Mouse (Mus musculus): ENCODE results near the gene Pygo1. TPM values are rescaled to one million over a fixed set of nuclear protein-coding genes. Genes with fewer than 3 reads are reported as not detected.
A peak's percentile ranks its signal among the peaks of the same experiment; 100 is the strongest.

Gene Pygo1
- polyA plus RNA-seq, 1 experiment from 2014 or later, result 0.08 TPM

- ATAC-seq (ENCODE audit: low read depth), result no peak
- no peaks in the 10 kb centered on the region for H3K27me3 ChIP-seq (ENCODE audit: control insufficient read depth, insufficient read depth, low read depth, low read length)
- no peak overlapping the region for H3K9ac ChIP-seq (ENCODE audit: low read depth, low read length)
- H3K27ac ChIP-seq (ENCODE audit: low read length), result no peak overlapping the region
- no peaks in the 10 kb centered on the region for H3K9me3 ChIP-seq (replicated peaks; ENCODE audit: control insufficient read depth, low read length)
- no peak overlapping the region for H3K4me2 ChIP-seq (ENCODE audit: low read depth, low read length)
- H3K4me3 ChIP-seq (ENCODE audit: low read depth, low read length), result no peak overlapping the region
- no peaks in the 10 kb centered on the region for H3K4me1 ChIP-seq (ENCODE audit: control insufficient read depth, low read depth, low read length)
- no peaks in the 10 kb centered on the region for H3K36me3 ChIP-seq (ENCODE audit: control insufficient read depth, insufficient read depth)
Measured at GRCm38 (mm10) chr9:72972984-72973383, 47.5 kb downstream of the Pygo1 start.

DNA sequence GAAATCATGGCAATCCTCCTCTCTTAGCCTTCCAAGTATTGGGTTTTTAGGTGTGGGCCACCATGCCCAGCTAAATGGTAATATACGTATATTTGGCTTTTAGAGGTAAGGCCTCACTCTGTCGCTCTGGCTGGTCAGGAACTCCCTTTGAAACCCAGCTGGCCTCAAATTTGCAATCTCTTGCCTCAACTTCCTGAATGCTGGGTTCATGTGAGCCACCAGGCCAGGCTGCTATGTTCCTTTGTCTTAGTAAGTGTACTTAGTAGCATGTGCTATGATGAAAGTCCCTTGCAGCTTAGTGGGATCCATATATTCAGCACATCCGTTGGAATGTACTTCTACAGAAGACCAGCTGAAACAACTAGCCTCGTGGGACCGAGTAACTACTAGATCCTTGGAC lies 49.3 kb downstream of the Pygo1 start:
- Histone ChIP-seq H3K27ac (ENCODE audit: low read length) (no peak overlapping the region), H3K4me2 (ENCODE audit: low read depth, low read length) (no peak overlapping the region)
- WGBS (ENCODE audit: insufficient replicate concordance), result 60% methylated on average over 5 of the region's 5 CpGs

GRCm38 (mm10) chr9:72975242-72975641 lies 49.8 kb downstream of the Pygo1 start:
- no peak overlapping the region for H3K4me2 ChIP-seq (ENCODE audit: low read depth, low read length)
- H3K36me3 ChIP-seq (ENCODE audit: control insufficient read depth, insufficient read depth), result no peaks in the 10 kb centered on the region
- no peak for ATAC-seq (ENCODE audit: low read depth)
- no peak overlapping the region for H3K27ac ChIP-seq (ENCODE audit: low read length)
- H3K9ac ChIP-seq (ENCODE audit: low read depth, low read length), result no peak overlapping the region
- no peaks in the 10 kb centered on the region for H3K9me3 ChIP-seq (replicated peaks; ENCODE audit: control insufficient read depth, low read length)
- no peaks in the 10 kb centered on the region for H3K27me3 ChIP-seq (ENCODE audit: control insufficient read depth, insufficient read depth, low read depth, low read length)
- no peaks in the 10 kb centered on the region for H3K4me1 ChIP-seq (ENCODE audit: control insufficient read depth, low read depth, low read length)
- 65% methylated on average over 1 of the region's 1 CpGs for WGBS (ENCODE audit: insufficient replicate concordance)
- H3K4me3 ChIP-seq (ENCODE audit: low read depth, low read length), result no peak overlapping the region

More for the DNA sequence above, 49.3 kb downstream of the Pygo1 start:
- H3K36me3 ChIP-seq (ENCODE audit: control insufficient read depth, insufficient read depth), result no peaks in the 10 kb centered on the region
- H3K4me1 ChIP-seq (ENCODE audit: control insufficient read depth, low read depth, low read length), result no peaks in the 10 kb centered on the region
- no peaks in the 10 kb centered on the region for H3K27me3 ChIP-seq (ENCODE audit: control insufficient read depth, insufficient read depth, low read depth, low read length)
- no peak overlapping the region for H3K9ac ChIP-seq (ENCODE audit: low read depth, low read length)
- no peak for ATAC-seq (ENCODE audit: low read depth)
- no peak overlapping the region for H3K4me3 ChIP-seq (ENCODE audit: low read depth, low read length)
- H3K9me3 ChIP-seq (replicated peaks; ENCODE audit: control insufficient read depth, low read length), result no peaks in the 10 kb centered on the region

GRCm38 (mm10) chr9:72983066-72983465 lies 57.6 kb downstream of the Pygo1 start:
- Histone ChIP-seq H3K4me2 (ENCODE audit: low read depth, low read length) (no peak overlapping the region), H3K27me3 (ENCODE audit: control insufficient read depth, insufficient read depth, low read depth, low read length) (no peaks in the 10 kb centered on the region), H3K4me1 (ENCODE audit: control insufficient read depth, low read depth, low read length) (peaks cover 16% of the 10 kb centered on the region), H3K9me3 (replicated peaks; ENCODE audit: control insufficient read depth, low read length) (no peaks in the 10 kb centered on the region), H3K27ac (ENCODE audit: low read length) (no peak overlapping the region), H3K4me3 (ENCODE audit: low read depth, low read length) (no peak overlapping the region), H3K9ac (ENCODE audit: low read depth, low read length) (no peak overlapping the region), H3K36me3 (ENCODE audit: control insufficient read depth, insufficient read depth) (no peaks in the 10 kb centered on the region)
- no peak for ATAC-seq (ENCODE audit: low read depth)
- WGBS (ENCODE audit: insufficient replicate concordance), result 46% methylated on average over 2 of the region's 2 CpGs

DNA sequence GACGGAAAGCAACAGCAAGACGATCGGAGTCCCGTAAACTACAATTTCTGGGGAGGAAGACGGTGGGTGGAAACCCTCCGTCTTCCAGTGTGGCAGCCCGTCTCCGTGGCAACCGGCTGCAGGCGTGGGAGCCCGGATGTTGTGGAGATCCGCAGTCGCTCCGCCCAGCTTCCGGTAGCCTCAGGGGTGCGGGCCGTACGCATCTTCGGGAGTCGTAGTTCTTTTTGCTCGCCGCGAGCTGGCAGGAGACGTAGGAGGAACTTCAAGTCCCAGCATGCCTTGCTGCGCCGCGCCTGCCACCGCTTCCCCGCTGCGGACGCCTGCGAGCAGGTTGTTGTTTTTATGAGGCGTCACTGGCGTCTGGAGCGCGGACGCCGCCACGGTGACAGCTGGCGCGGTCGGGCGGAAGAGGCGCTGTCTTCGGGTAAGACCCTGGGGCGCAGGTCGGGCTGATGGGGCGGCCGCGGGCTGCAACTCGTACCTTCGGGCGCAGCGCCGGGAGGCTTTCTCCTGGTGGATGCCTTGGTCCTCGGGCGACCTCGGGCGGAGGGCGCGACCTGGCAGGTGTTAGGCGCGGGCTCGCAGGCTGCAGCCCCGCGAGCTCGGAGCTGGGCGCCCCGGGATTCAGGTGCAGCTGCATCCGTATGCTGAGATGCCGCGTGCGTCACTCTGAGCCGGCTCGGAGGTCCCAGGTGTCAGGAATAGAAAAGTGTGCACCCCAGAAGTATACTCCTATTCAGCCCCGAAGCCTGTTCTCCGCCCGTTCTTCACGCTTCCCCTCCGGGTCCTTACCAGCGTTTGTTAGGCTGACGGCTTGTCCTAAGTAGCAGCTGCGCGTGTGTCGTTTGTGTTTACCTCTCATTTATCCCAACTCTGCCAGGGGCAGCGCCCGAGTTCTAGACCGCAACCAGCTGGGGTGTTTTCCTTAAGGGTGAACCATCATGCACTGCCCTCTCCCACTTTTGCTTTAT lies 60.1 kb downstream of the Pygo1 start, which contains the start of the genes Ccpg1os and Ccpg1:
Gene Ccpg1os, minus strand, starts transcription at position 133 of the 971 bp plus-strand sequence.
Gene Ccpg1, plus strand, starts transcription at position 180 of the 971 bp plus-strand sequence.
- Histone ChIP-seq H3K4me2 (ENCODE audit: low read depth, low read length) (peak within 1 kb of the TSS; percentile 97), H3K9ac (ENCODE audit: low read depth, low read length) (peak within 1 kb of the TSS; percentile 85), H3K36me3 (ENCODE audit: control insufficient read depth, insufficient read depth) (no peaks in the 10 kb centered on the region), H3K9me3 (replicated peaks; ENCODE audit: control insufficient read depth, low read length) (no peaks in the 10 kb centered on the region), H3K4me3 (ENCODE audit: low read depth, low read length) (peak within 1 kb of the TSS; percentile 91), H3K4me1 (ENCODE audit: control insufficient read depth, low read depth, low read length) (peaks cover 16% of the 10 kb centered on the region), H3K27me3 (ENCODE audit: control insufficient read depth, insufficient read depth, low read depth, low read length) (no peaks in the 10 kb centered on the region), H3K27ac (ENCODE audit: low read length) (peak within 1 kb of the TSS; percentile 87)
- under 1% methylated on average over 88 of the region's 88 CpGs for WGBS (ENCODE audit: insufficient replicate concordance)
- peak; percentile 99 for ATAC-seq (ENCODE audit: low read depth)

- Histone ChIP-seq H3K9ac (ENCODE audit: low read depth, low read length) (no peak overlapping the region), H3K4me2 (ENCODE audit: low read depth, low read length) (no peak overlapping the region), H3K4me3 (ENCODE audit: low read depth, low read length) (no peak overlapping the region), H3K27ac (ENCODE audit: low read length) (no peak overlapping the region), H3K4me1 (ENCODE audit: control insufficient read depth, low read depth, low read length) (peaks cover 19% of the 10 kb centered on the region), H3K36me3 (ENCODE audit: control insufficient read depth, insufficient read depth) (no peaks in the 10 kb centered on the region), H3K27me3 (ENCODE audit: control insufficient read depth, insufficient read depth, low read depth, low read length) (no peaks in the 10 kb centered on the region), H3K9me3 (replicated peaks; ENCODE audit: control insufficient read depth, low read length) (no peaks in the 10 kb centered on the region)
- ATAC-seq (ENCODE audit: low read depth), result no peak
- WGBS (ENCODE audit: insufficient replicate concordance), result 44% methylated on average over 3 of the region's 3 CpGs
Measured at GRCm38 (mm10) chr9:72987703-72988102, 62.3 kb downstream of the Pygo1 start.

GRCm38 (mm10) chr9:72988706-72989105 lies 63.3 kb downstream of the Pygo1 start:
- no peaks in the 10 kb centered on the region for H3K27me3 ChIP-seq (ENCODE audit: control insufficient read depth, insufficient read depth, low read depth, low read length)
- H3K4me3 ChIP-seq (ENCODE audit: low read depth, low read length), result no peak overlapping the region
- no peaks in the 10 kb centered on the region for H3K36me3 ChIP-seq (ENCODE audit: control insufficient read depth, insufficient read depth)
- H3K9me3 ChIP-seq (replicated peaks; ENCODE audit: control insufficient read depth, low read length), result no peaks in the 10 kb centered on the region
- H3K27ac ChIP-seq (ENCODE audit: low read length), result no peak overlapping the region
- no peak overlapping the region for H3K4me2 ChIP-seq (ENCODE audit: low read depth, low read length)
- no peak overlapping the region for H3K9ac ChIP-seq (ENCODE audit: low read depth, low read length)
- WGBS (ENCODE audit: insufficient replicate concordance), result 75% methylated on average over 5 of the region's 5 CpGs
- H3K4me1 ChIP-seq (ENCODE audit: control insufficient read depth, low read depth, low read length), result peaks cover 19% of the 10 kb centered on the region
- ATAC-seq (ENCODE audit: low read depth), result no peak

DNA sequence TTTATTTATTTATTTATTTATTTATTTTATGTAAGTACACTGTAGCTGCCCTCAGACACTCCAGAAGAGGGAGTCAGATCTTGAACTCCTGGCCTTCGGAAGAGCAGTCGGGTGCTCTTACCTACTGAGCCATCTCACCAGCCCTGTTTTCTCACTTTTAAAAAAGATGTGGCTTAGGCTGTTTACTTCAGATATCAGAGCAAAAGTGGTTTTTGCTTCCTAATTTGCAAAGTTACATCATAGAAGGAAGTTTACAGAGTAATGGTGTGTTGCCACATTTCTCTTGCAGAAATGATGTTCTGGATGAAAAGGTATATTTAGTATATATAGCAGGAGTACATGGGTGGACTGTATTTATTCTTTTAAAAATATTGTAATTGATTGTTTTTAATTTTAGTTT lies 66.0 kb downstream of the Pygo1 start:
- ATAC-seq (ENCODE audit: low read depth), result no peak
- Histone ChIP-seq H3K4me1 (ENCODE audit: control insufficient read depth, low read depth, low read length) (peaks cover 6% of the 10 kb centered on the region; the same call in 1 of the 2 replicates), H3K36me3 (ENCODE audit: control insufficient read depth, insufficient read depth) (no peaks in the 10 kb centered on the region), H3K27ac (ENCODE audit: low read length) (no peak overlapping the region), H3K9ac (ENCODE audit: low read depth, low read length) (no peak overlapping the region), H3K4me2 (ENCODE audit: low read depth, low read length) (no peak overlapping the region), H3K4me3 (ENCODE audit: low read depth, low read length) (no peak overlapping the region), H3K9me3 (replicated peaks; ENCODE audit: control insufficient read depth, low read length) (no peaks in the 10 kb centered on the region), H3K27me3 (ENCODE audit: control insufficient read depth, insufficient read depth, low read depth, low read length) (no peaks in the 10 kb centered on the region)
- WGBS (ENCODE audit: insufficient replicate concordance), result 64% methylated on average over 2 of the region's 2 CpGs

DNA sequence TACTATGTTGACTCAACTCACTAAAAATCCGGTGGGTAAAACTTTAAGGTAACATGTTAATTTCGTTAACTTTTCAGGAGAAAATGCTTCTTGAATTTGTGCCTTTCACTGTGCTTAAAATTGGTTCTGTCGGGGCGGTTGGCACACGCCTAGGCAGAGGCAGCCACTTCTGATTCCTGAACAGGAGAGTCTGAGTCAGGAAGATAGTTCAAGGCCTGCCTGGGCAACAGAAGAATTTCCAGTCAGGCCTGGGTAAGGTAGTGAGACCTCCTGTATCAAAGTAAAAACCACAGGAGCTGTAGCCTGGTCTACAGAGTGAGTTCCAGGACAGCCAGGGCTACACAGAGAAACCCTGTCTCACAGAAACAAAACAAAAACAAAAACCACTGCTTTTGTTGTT lies 67.1 kb downstream of the Pygo1 start:
- 72% methylated on average over 5 of the region's 5 CpGs for WGBS (ENCODE audit: insufficient replicate concordance)
- Histone ChIP-seq H3K9ac (ENCODE audit: low read depth, low read length) (no peak overlapping the region), H3K27me3 (ENCODE audit: control insufficient read depth, insufficient read depth, low read depth, low read length) (no peaks in the 10 kb centered on the region)

More for the DNA sequence above, 67.1 kb downstream of the Pygo1 start:
- Histone ChIP-seq H3K4me3 (ENCODE audit: low read depth, low read length) (no peak overlapping the region), H3K27ac (ENCODE audit: low read length) (no peak overlapping the region), H3K9me3 (replicated peaks; ENCODE audit: control insufficient read depth, low read length) (no peaks in the 10 kb centered on the region), H3K36me3 (ENCODE audit: control insufficient read depth, insufficient read depth) (no peaks in the 10 kb centered on the region), H3K4me1 (ENCODE audit: control insufficient read depth, low read depth, low read length) (peaks cover 3% of the 10 kb centered on the region; the same call in 1 of the 2 replicates), H3K4me2 (ENCODE audit: low read depth, low read length) (no peak overlapping the region)
- ATAC-seq (ENCODE audit: low read depth), result no peak
